Mouse (Mus musculus) hindbrain, postnatal 0 days (tissue): ENCODE data around the gene Chad. TPM values are rescaled to one million over a fixed set of nuclear protein-coding genes. Genes with fewer than 3 reads are reported as not detected.

Experiments used
- ATAC-seq: fragments of 200-750 bp; cut with Nextera tagmentation; 2 replicates; pipeline ENCODE4 v1.8.0; 2017; ENCODE audit warnings: mild to moderate bottlenecking, moderate TSS enrichment, moderate library complexity
- DNase-seq: peaks from one replicate; pipeline ENCODE4 v3.0.0-alpha.2; 2015; ENCODE audit warnings: low spot score
- H3K27ac ChIP-seq: fragments of 300-500 bp; sonication (generic); 2 replicates; pipeline ENCODE4 v1.5.1; 2014; ENCODE audit warnings: mild to moderate bottlenecking
- H3K27me3 ChIP-seq: fragments of 300-500 bp; sonication (generic); 2 replicates; pipeline ENCODE4 v1.6.1; 2014; ENCODE audit warnings: low read length, mixed read lengths; ENCODE audit not compliant: insufficient read depth
- H3K36me3 ChIP-seq: fragments of 300-500 bp; sonication (generic); 2 replicates; pipeline ENCODE4 v1.6.1; 2014; ENCODE audit warnings: low read length, mixed read lengths; ENCODE audit not compliant: insufficient read depth
- H3K4me1 ChIP-seq: fragments of 300-500 bp; sonication (generic); 2 replicates; pipeline ENCODE4 v1.6.1; 2014; ENCODE audit warnings: antibody characterized with exemption, low read length, mixed read lengths; ENCODE audit not compliant: insufficient read depth
- H3K4me2 ChIP-seq: fragments of 300-500 bp; sonication (generic); 2 replicates; pipeline ENCODE4 v1.6.1; 2014; ENCODE audit warnings: low read depth, mild to moderate bottlenecking, low read length, moderate library complexity, mixed read lengths
- H3K4me3 ChIP-seq: fragments of 300-500 bp; sonication (generic); 2 replicates; pipeline ENCODE4 v1.5.1; 2014; ENCODE audit warnings: low read length
- H3K9ac ChIP-seq: fragments of 300-500 bp; sonication (generic); replicated peaks from 2 replicates; pipeline ENCODE4 v1.6.1; 2014; ENCODE audit warnings: mild to moderate bottlenecking, low read length, moderate library complexity, mixed read lengths
- H3K9me3 ChIP-seq: fragments of 300-500 bp; sonication (generic); 2 replicates; pipeline ENCODE4 v1.6.1; 2016; ENCODE audit warnings: low read length, mixed read lengths
- CTCF ChIP-seq: IDR thresholded peaks from 2 replicates; pipeline ENCODE4 v1.5.1; 2016; ENCODE audit warnings: antibody characterized with exemption, control low read depth, low read depth
- WGBS: fragments of 180-500 bp; shearing (Covaris S2); extraction: QIAGEN DNeasy Blood & Tissue Kit; methylation state at CpG from one replicate; pipeline ENCODE4 v1.1.7; 2014; 5-methylcytosine and 5-hydroxymethylcytosine counted together
- polyA plus RNA-seq: library from polyadenylated mRNA; unstranded; fragments of >200 nt; fragmentation: Nextera tagmentation; extraction: Ambion mirVana; gene quantifications from 2 replicates; pipeline ENCODE4 v1.2.1, GENCODE M21; 2015
- total RNA-seq: library from RNA; depleted of rRNA; stranded (reverse); fragments of >200 nt; gene quantifications from 2 replicates; pipeline ENCODE4 v1.2.3, GENCODE M21; 2014

The Chad gene
- total and polyA plus RNA-seq, 2 experiments from 2014 or later: 1.2 TPM

GRCm38 (mm10) chr11:94575036-94575435 is 10.2 kb downstream of the Chad start:
- no peak overlapping the region for H3K27ac ChIP-seq
- 78% methylated on average over 2 of the region's 2 CpGs for WGBS

GRCm38 (mm10) chr11:94576361-94576760 is 11.5 kb downstream of the Chad start:
- H3K4me3 ChIP-seq: no peak overlapping the region
- no peaks in the 10 kb centered on the region for H3K27me3 ChIP-seq
- ATAC-seq (no peak), DNase-seq (no peak)
- no peaks in the 10 kb centered on the region for H3K9me3 ChIP-seq
- H3K36me3 ChIP-seq: no peaks in the 10 kb centered on the region
- H3K4me1 ChIP-seq: no peaks in the 10 kb centered on the region
- H3K9ac ChIP-seq: no peak overlapping the region
- no peak for TF ChIP-seq CTCF
- no peak overlapping the region for H3K4me2 ChIP-seq
- H3K27ac ChIP-seq: no peak overlapping the region
- 68% methylated on average over 9 of the region's 9 CpGs for WGBS

More at GRCm38 (mm10) chr11:94575036-94575435, 10.2 kb downstream of the Chad start:
- TF ChIP-seq CTCF: no peak
- Histone ChIP-seq H3K36me3 (no peaks in the 10 kb centered on the region), H3K9ac (no peak overlapping the region), H3K4me1 (no peaks in the 10 kb centered on the region), H3K4me3 (no peak overlapping the region), H3K27me3 (no peaks in the 10 kb centered on the region), H3K4me2 (no peak overlapping the region), H3K9me3 (no peaks in the 10 kb centered on the region)
- DNase-seq (no peak), ATAC-seq (no peak)

DNA sequence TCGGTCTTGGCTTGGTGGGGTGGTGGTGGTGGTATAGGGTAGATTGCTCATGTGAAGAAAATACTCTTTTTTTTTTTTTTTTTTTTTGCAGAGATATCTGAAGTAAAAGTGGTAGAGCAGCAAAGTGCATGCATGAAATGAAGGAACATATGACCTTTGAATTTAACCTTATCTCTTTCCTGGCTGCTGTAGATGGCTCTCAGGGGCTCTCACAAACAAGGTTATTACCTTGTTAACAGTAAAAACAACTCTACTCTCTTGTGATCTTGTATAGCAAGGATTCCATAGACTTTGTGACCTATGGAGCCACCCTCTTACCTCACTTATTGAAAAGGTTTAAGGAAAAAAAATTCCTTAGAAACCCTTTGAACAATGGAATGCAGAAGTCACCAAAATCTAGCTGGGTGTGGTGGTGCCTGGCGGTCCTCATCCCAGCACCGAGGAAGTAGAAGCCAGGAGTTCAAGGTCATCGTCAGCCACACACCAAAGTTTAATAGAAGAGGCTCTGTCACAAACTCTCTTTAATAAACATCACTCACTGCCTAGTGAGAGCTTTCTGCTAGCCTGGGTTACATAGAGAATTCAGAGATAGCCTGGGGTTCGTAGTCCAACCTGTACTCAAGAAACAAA is 15.4 kb downstream of the Chad start:
- DNase-seq (no peak), ATAC-seq (no peak)
- Histone ChIP-seq H3K9me3 (no peaks in the 10 kb centered on the region), H3K4me3 (no peak overlapping the region), H3K4me2 (no peak overlapping the region), H3K27me3 (no peaks in the 10 kb centered on the region), H3K36me3 (no peaks in the 10 kb centered on the region), H3K27ac (no peak overlapping the region), H3K9ac (no peak overlapping the region), H3K4me1 (no peaks in the 10 kb centered on the region)
- no peak for TF ChIP-seq CTCF
- 89% methylated on average over 5 of the region's 5 CpGs for WGBS

- Histone ChIP-seq H3K9ac (no peak overlapping the region), H3K27ac (no peak overlapping the region), H3K27me3 (no peaks in the 10 kb centered on the region), H3K9me3 (no peaks in the 10 kb centered on the region), H3K4me3 (no peak overlapping the region), H3K4me1 (no peaks in the 10 kb centered on the region), H3K4me2 (no peak overlapping the region), H3K36me3 (no peaks in the 10 kb centered on the region)
- no peak for DNase-seq
- 94% methylated on average over 9 of the region's 9 CpGs for WGBS
- ATAC-seq: no peak
- TF ChIP-seq CTCF: no peak
Observed at GRCm38 (mm10) chr11:94585091-94585490, 20.2 kb downstream of the Chad start.

DNA sequence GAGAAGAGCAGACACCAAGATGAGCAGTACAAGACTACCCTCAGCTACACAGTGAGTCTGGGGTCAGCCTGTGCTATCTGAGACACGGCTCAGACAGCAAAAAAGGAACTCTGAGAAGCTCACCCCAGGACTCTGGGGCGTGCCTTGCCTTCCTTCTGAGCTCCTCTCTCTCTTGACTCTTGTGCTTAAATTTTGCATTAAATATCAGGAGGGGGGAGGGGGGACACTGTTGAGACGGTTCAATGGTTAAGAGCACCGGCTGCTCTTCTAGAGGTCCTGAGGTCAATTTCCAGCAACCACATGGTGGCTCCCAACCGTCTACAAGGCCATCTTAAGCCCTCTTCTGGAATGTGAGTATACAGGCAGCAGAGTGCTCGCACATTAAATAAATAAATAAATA is 22.7 kb downstream of the Chad start:
- no peak for ATAC-seq
- Histone ChIP-seq H3K27ac (no peak overlapping the region), H3K4me2 (no peak overlapping the region), H3K4me1 (no peaks in the 10 kb centered on the region), H3K4me3 (no peak overlapping the region), H3K9ac (no peak overlapping the region), H3K27me3 (no peaks in the 10 kb centered on the region), H3K36me3 (no peaks in the 10 kb centered on the region), H3K9me3 (no peaks in the 10 kb centered on the region)
- DNase-seq: no peak
- TF ChIP-seq CTCF: no peak
- WGBS: 71% methylated on average over 6 of the region's 6 CpGs

DNA sequence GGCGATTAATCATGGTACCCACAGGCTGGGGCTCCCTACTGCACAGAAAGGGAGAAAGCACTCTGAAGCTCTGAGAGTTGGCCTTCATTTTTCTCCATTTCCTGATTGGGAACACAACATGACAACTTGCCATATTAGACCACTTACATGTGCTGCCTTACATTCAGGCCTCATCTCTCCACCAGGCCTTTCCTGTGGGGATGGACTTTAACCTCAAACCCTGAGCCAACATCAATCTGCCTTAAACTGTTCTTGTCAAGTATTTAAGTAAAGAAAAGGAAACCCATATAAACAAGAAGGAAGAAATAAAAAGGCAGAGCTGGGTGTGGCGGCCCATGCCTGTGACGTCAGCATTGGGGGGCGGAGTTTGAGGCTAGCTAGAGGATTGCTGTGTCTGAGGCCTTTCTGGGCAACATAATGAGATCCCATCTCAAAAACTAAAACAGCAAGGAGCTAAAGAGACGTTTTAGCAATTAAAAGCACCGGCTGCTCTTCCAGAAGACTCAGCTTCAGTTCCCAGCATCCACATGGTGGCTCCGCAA is 31.5 kb downstream of the Chad start:
- H3K9ac ChIP-seq: no peak overlapping the region
- ATAC-seq: no peak
- WGBS: 73% methylated on average over 7 of the region's 7 CpGs
- H3K27me3 ChIP-seq: no peaks in the 10 kb centered on the region
- no peak for TF ChIP-seq CTCF
- no peak overlapping the region for H3K27ac ChIP-seq
- H3K4me3 ChIP-seq: no peak overlapping the region
- H3K9me3 ChIP-seq: no peaks in the 10 kb centered on the region
- no peaks in the 10 kb centered on the region for H3K4me1 ChIP-seq
- DNase-seq: no peak
- no peak overlapping the region for H3K4me2 ChIP-seq
- H3K36me3 ChIP-seq: no peaks in the 10 kb centered on the region

DNA sequence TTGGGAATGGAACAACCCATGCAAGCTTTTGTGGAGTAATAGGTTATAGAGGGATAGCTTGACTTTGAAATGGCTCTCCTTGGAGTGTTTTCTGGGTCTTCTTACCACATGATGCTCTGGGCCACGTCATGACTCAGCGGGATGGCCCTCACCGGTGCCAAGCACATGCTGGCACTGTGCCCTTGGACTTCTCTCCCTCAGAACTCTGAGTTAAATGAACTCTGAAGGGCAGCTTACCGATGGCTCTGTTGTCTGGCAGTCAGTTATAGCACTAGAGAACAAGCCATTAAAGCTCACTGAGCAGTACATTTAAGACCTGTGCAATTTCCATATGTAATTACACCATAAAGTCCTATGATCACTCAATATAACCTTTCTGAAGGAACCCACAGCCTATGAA is 32.5 kb downstream of the Chad start:
- H3K9me3 ChIP-seq: no peaks in the 10 kb centered on the region
- H3K4me3 ChIP-seq: no peak overlapping the region
- no peak for TF ChIP-seq CTCF
- ATAC-seq: no peak
- H3K27ac ChIP-seq: no peak overlapping the region
- no peak overlapping the region for H3K4me2 ChIP-seq
- no peaks in the 10 kb centered on the region for H3K36me3 ChIP-seq
- H3K27me3 ChIP-seq: no peaks in the 10 kb centered on the region
- H3K4me1 ChIP-seq: no peaks in the 10 kb centered on the region
- DNase-seq: peak; percentile 28
- WGBS: 61% methylated on average over 4 of the region's 4 CpGs
- no peak overlapping the region for H3K9ac ChIP-seq
